Mouse (Mus musculus): ENCODE results near the gene Dnajc6. TPM values are rescaled to one million over a fixed set of nuclear protein-coding genes. Genes with fewer than 3 reads are reported as not detected.

Dnajc6 gene
- polyA plus RNA-seq, 1 experiment = 0.07 TPM

DNA sequence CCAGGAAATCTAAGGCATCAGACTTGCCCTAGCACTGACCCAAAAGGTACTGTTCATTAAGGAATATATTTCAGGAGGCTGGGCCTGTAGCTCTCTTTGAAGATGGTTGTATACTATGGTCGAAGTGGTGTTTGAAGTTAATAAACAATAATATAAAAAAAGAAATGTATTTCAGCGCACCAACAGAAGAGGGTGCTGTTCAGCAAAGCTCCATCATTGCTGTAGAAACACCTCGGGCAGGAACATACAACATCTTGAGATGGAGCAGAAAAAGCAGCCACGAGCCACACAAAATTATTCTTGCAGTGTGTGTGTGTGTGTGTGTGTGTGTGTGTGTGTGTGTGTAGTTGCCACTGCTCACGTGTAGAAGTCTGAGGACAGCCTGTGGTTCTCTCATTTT lies 25.9 kb upstream of the Dnajc6 start:
- TF ChIP-seq TCF3 (IDR thresholded peaks at IDR 0.05; ENCODE audit: insufficient read length, low read depth) = no peak
- TF ChIP-seq REST (IDR thresholded peaks at IDR 0.05; ENCODE audit: insufficient read depth, insufficient read length) = no peak
- TF ChIP-seq USF1 (IDR thresholded peaks at IDR 0.05; ENCODE audit: low read depth) = no peak
- no peak for TF ChIP-seq MYOD1 (IDR thresholded peaks at IDR 0.05; ENCODE audit: control insufficient read depth in 1 of 3, insufficient read length in 2 of 3, low read depth in 2 of 3)
- no peak for TF ChIP-seq SRF (IDR thresholded peaks at IDR 0.05; ENCODE audit: control insufficient read depth, insufficient read length, low read depth)
- TF ChIP-seq POLR2A (IDR thresholded peaks at IDR 0.05; ENCODE audit: insufficient read length, low read depth) = no peak
- TF ChIP-seq MAX (IDR thresholded peaks at IDR 0.05; ENCODE audit: low read depth) = no peak
- no peak for TF ChIP-seq POLR2AphosphoS2 (IDR thresholded peaks at IDR 0.05; ENCODE audit: insufficient read length, low read depth)
- no peak for TF ChIP-seq MYOG (IDR thresholded peaks at IDR 0.05; ENCODE audit: control insufficient read depth in 1 of 3, insufficient read depth in 1 of 3, insufficient read length in 2 of 3, low read depth in 2 of 3)
- TF ChIP-seq E2F4 (IDR thresholded peaks at IDR 0.05; ENCODE audit: insufficient read depth) = no peak
- TF ChIP-seq TCF12 (IDR thresholded peaks at IDR 0.05; ENCODE audit: insufficient read depth, poor library complexity, severe bottlenecking) = no peak
- TF ChIP-seq CEBPB (IDR thresholded peaks at IDR 0.05; ENCODE audit: insufficient read depth, poor library complexity, severe bottlenecking) = no peak
- no peak overlapping the region for H3ac ChIP-seq (ENCODE audit: control insufficient read depth, insufficient read length)

DNA sequence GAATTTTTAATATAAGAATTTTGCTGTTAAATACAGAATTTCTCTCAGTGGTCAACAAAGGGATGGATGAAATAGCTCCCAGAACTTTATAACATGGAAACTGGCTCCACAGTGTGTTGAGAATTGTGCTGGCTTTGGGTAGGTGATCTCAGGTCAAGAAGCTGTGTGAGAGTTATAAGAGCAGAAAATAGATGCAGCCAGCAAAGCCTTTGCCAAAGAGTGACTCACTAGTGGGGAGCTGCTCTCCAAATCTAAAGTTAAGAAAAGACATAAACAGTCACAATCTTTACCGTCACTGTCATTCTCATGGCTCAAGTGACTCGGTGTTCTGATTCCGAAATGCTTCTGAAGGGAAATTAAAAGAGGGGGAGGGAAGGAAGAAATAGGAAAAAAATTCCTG lies 23.7 kb upstream of the Dnajc6 start:
- Histone ChIP-seq H3K4me2 (ENCODE audit: low read depth) (no peak overlapping the region), H3K27me3 (ENCODE audit: control insufficient read depth, insufficient read depth, insufficient read length) (no peaks in the 10 kb centered on the region), H3K4me3 (no peak overlapping the region), H3ac (ENCODE audit: control insufficient read depth, insufficient read length) (no peak overlapping the region), H3K79me2 (ENCODE audit: control insufficient read depth, insufficient read depth) (no peaks in the 10 kb centered on the region), H3K36me3 (ENCODE audit: control insufficient read depth, insufficient read depth) (no peaks in the 10 kb centered on the region)
- TF ChIP-seq SRF (IDR thresholded peaks at IDR 0.05; ENCODE audit: control insufficient read depth, insufficient read length, low read depth) (no peak), MAX (IDR thresholded peaks at IDR 0.05; ENCODE audit: low read depth) (no peak), TCF12 (IDR thresholded peaks at IDR 0.05; ENCODE audit: insufficient read depth, poor library complexity, severe bottlenecking) (no peak), MYOG (IDR thresholded peaks at IDR 0.05; ENCODE audit: control insufficient read depth in 1 of 3, insufficient read depth in 1 of 3, insufficient read length in 2 of 3, low read depth in 2 of 3) (no peak), REST (IDR thresholded peaks at IDR 0.05; ENCODE audit: insufficient read depth, insufficient read length) (no peak), POLR2AphosphoS2 (IDR thresholded peaks at IDR 0.05; ENCODE audit: insufficient read length, low read depth) (no peak), CEBPB (IDR thresholded peaks at IDR 0.05; ENCODE audit: insufficient read depth, poor library complexity, severe bottlenecking) (no peak), TCF3 (IDR thresholded peaks at IDR 0.05; ENCODE audit: insufficient read length, low read depth) (no peak), USF1 (IDR thresholded peaks at IDR 0.05; ENCODE audit: low read depth) (no peak), POLR2A (IDR thresholded peaks at IDR 0.05; ENCODE audit: insufficient read length, low read depth) (no peak), E2F4 (IDR thresholded peaks at IDR 0.05; ENCODE audit: insufficient read depth) (no peak), MYOD1 (IDR thresholded peaks at IDR 0.05; ENCODE audit: control insufficient read depth in 1 of 3, insufficient read length in 2 of 3, low read depth in 2 of 3) (no peak)

More for the DNA sequence above, 25.9 kb upstream of the Dnajc6 start:
- Histone ChIP-seq H3K79me2 (ENCODE audit: control insufficient read depth, insufficient read depth) (no peaks in the 10 kb centered on the region), H3K4me2 (ENCODE audit: low read depth) (no peak overlapping the region), H3K27me3 (ENCODE audit: control insufficient read depth, insufficient read depth, insufficient read length) (no peaks in the 10 kb centered on the region), H3K36me3 (ENCODE audit: control insufficient read depth, insufficient read depth) (no peaks in the 10 kb centered on the region), H3K4me3 (no peak overlapping the region)

DNA sequence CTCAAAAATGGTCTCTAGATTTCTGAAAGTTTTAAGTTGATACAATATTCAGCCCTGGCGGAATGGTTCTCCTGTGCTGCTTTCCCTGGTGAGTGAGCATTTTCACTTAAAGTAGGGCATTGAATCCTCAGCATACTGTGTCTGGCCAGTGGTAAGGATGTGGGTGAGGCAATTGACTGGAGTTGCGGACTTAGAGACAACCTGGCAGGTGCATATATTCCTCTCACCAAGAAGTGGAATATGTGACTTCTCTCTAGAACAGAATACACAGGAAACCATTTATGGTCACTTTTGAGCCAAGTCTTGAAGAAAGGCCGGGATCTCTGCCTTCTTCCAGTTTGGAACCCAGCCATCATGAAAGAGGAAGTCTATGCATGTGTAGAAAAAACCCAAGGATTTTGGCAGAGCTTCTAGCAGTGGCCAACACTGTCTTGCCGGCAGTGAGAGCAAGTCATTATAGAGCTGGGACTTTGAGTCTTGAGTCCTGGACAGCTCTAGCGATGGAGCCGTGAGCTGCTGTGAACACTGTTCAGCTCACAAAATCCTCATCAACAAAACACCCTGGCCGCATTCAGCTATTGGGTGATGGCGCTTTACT lies 6.0 kb upstream of the Dnajc6 start:
- H3K4me2 ChIP-seq (ENCODE audit: low read depth) = no peak overlapping the region
- H3ac ChIP-seq (ENCODE audit: control insufficient read depth, insufficient read length) = no peak overlapping the region
- H3K27me3 ChIP-seq (ENCODE audit: control insufficient read depth, insufficient read depth, insufficient read length) = no peaks in the 10 kb centered on the region
- H3K36me3 ChIP-seq (ENCODE audit: control insufficient read depth, insufficient read depth) = no peaks in the 10 kb centered on the region
- H3K79me2 ChIP-seq (ENCODE audit: control insufficient read depth, insufficient read depth) = no peaks in the 10 kb centered on the region
- TF ChIP-seq TCF12 (IDR thresholded peaks at IDR 0.05; ENCODE audit: insufficient read depth, poor library complexity, severe bottlenecking) (no peak), TCF3 (IDR thresholded peaks at IDR 0.05; ENCODE audit: insufficient read length, low read depth) (no peak), E2F4 (IDR thresholded peaks at IDR 0.05; ENCODE audit: insufficient read depth) (no peak), USF1 (IDR thresholded peaks at IDR 0.05; ENCODE audit: low read depth) (no peak), SRF (IDR thresholded peaks at IDR 0.05; ENCODE audit: control insufficient read depth, insufficient read length, low read depth) (no peak), MYOG (IDR thresholded peaks at IDR 0.05; ENCODE audit: control insufficient read depth in 1 of 3, insufficient read depth in 1 of 3, insufficient read length in 2 of 3, low read depth in 2 of 3) (no peak)
- H3K4me3 ChIP-seq = no peak overlapping the region

DNA sequence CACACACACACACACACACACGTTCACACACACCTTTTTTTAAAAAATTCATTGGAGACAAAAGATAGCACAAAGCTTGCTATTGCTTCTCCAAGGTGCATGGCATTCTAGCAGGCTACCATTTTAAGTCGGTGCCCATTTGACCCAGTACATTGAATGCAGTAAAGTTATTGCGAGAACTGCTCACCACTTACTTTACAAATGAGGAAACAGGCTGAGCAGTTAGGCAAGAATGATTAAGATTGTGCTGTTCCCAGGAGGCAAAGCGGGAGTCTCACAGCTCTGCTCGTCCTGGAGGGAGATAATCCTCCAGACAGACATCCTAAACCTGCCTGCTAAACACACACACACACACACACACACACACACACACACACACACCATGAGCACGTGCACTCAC lies 4.7 kb upstream of the Dnajc6 start:
- Histone ChIP-seq H3K4me3 (no peak overlapping the region), H3ac (ENCODE audit: control insufficient read depth, insufficient read length) (no peak overlapping the region), H3K79me2 (ENCODE audit: control insufficient read depth, insufficient read depth) (no peaks in the 10 kb centered on the region), H3K36me3 (ENCODE audit: control insufficient read depth, insufficient read depth) (no peaks in the 10 kb centered on the region), H3K4me2 (ENCODE audit: low read depth) (no peak overlapping the region), H3K27me3 (ENCODE audit: control insufficient read depth, insufficient read depth, insufficient read length) (peaks cover 6% of the 10 kb centered on the region)
- TF ChIP-seq REST (IDR thresholded peaks at IDR 0.05; ENCODE audit: insufficient read depth, insufficient read length) (no peak), TCF12 (IDR thresholded peaks at IDR 0.05; ENCODE audit: insufficient read depth, poor library complexity, severe bottlenecking) (no peak), POLR2A (IDR thresholded peaks at IDR 0.05; ENCODE audit: insufficient read length, low read depth) (no peak), CEBPB (IDR thresholded peaks at IDR 0.05; ENCODE audit: insufficient read depth, poor library complexity, severe bottlenecking) (no peak), USF1 (IDR thresholded peaks at IDR 0.05; ENCODE audit: low read depth) (no peak), SRF (IDR thresholded peaks at IDR 0.05; ENCODE audit: control insufficient read depth, insufficient read length, low read depth) (no peak), MAX (IDR thresholded peaks at IDR 0.05; ENCODE audit: low read depth) (no peak), TCF3 (IDR thresholded peaks at IDR 0.05; ENCODE audit: insufficient read length, low read depth) (no peak), MYOG (IDR thresholded peaks at IDR 0.05; ENCODE audit: control insufficient read depth in 1 of 3, insufficient read depth in 1 of 3, insufficient read length in 2 of 3, low read depth in 2 of 3) (no peak), POLR2AphosphoS2 (IDR thresholded peaks at IDR 0.05; ENCODE audit: insufficient read length, low read depth) (no peak), E2F4 (IDR thresholded peaks at IDR 0.05; ENCODE audit: insufficient read depth) (no peak), MYOD1 (IDR thresholded peaks at IDR 0.05; ENCODE audit: control insufficient read depth in 1 of 3, insufficient read length in 2 of 3, low read depth in 2 of 3) (no peak)

All from myocyte (in vitro differentiated cells).